Mouse (Mus musculus): ENCODE results near the gene Nos1ap. TPM values are rescaled to one million over a fixed set of nuclear protein-coding genes. Genes with fewer than 3 reads are reported as not detected.
A peak's percentile ranks its signal among the peaks of the same experiment; 100 is the strongest.

The Nos1ap gene
- total RNA-seq, 2 experiments from 2014 or later = 190 to 195 TPM

GRCm38 (mm10) chr1:170554235-170554938 lies 35.3 kb downstream of the Nos1ap start:
- DNase-seq (ENCODE audit: low spot score in 2 of 2) = no peak
- intact Hi-C loops (cut with DNase I) = no loop called here

- intact Hi-C loops (cut with DNase I) = no loop called here
- no peak for DNase-seq (ENCODE audit: low spot score in 2 of 2)
Measured at GRCm38 (mm10) chr1:170550649-170551440, 38.8 kb downstream of the Nos1ap start.

GRCm38 (mm10) chr1:170549059-170549458 lies 40.6 kb downstream of the Nos1ap start:
- intact Hi-C loops (cut with DNase I) = no loop called here
- no peak for DNase-seq (ENCODE audit: low spot score in 2 of 2)

- peak; percentile 38 to 39 for DNase-seq (ENCODE audit: low spot score in 2 of 2)
Measured at GRCm38 (mm10) chr1:170548192-170548795, 41.4 kb downstream of the Nos1ap start.

GRCm38 (mm10) chr1:170546297-170546696 lies 43.4 kb downstream of the Nos1ap start:
- intact Hi-C loops (cut with DNase I) = no loop called here
- no peak for DNase-seq (ENCODE audit: low spot score in 2 of 2)

More at GRCm38 (mm10) chr1:170548192-170548795, 41.4 kb downstream of the Nos1ap start:
- intact Hi-C loops (cut with DNase I) = no loop called here

GRCm38 (mm10) chr1:170545286-170545685 lies 44.4 kb downstream of the Nos1ap start:
- DNase-seq (ENCODE audit: low spot score in 2 of 2) = no peak
- intact Hi-C loops (cut with DNase I) = no loop called here

- no peak for DNase-seq (ENCODE audit: low spot score in 2 of 2)
- intact Hi-C loops (cut with DNase I) = no loop called here
Measured at GRCm38 (mm10) chr1:170539507-170539906, 50.2 kb downstream of the Nos1ap start.

- no peak for DNase-seq (ENCODE audit: low spot score in 2 of 2)
- intact Hi-C loops (cut with DNase I) = no loop called here
Measured at GRCm38 (mm10) chr1:170538481-170539061, 51.1 kb downstream of the Nos1ap start.

- no peak for DNase-seq (ENCODE audit: low spot score in 2 of 2)
- intact Hi-C loops (cut with DNase I) = no loop called here
Measured at GRCm38 (mm10) chr1:170536344-170536743, 53.3 kb downstream of the Nos1ap start.

- intact Hi-C loops (cut with DNase I) = no loop called here
- DNase-seq (ENCODE audit: low spot score in 2 of 2) = no peak
Measured at GRCm38 (mm10) chr1:170535221-170535620, 54.4 kb downstream of the Nos1ap start.

- intact Hi-C loops (cut with DNase I) = no loop called here
- DNase-seq (ENCODE audit: low spot score in 2 of 2) = no peak
Measured at GRCm38 (mm10) chr1:170531286-170531685, 58.4 kb downstream of the Nos1ap start.

- intact Hi-C loops (cut with DNase I) = no loop called here
- DNase-seq (ENCODE audit: low spot score in 2 of 2) = no peak
Measured at GRCm38 (mm10) chr1:170530456-170530855, 59.2 kb downstream of the Nos1ap start.

- intact Hi-C loops (cut with DNase I) = no loop called here
- DNase-seq (ENCODE audit: low spot score in 2 of 2) = no peak
Measured at GRCm38 (mm10) chr1:170522891-170523290, 66.8 kb downstream of the Nos1ap start.

- no peak for DNase-seq (ENCODE audit: low spot score in 2 of 2)
- intact Hi-C loops (cut with DNase I) = no loop called here
Measured at GRCm38 (mm10) chr1:170521520-170522205, 68.0 kb downstream of the Nos1ap start.

- intact Hi-C loops (cut with DNase I) = no loop called here
- DNase-seq (ENCODE audit: low spot score in 2 of 2) = no peak
Measured at GRCm38 (mm10) chr1:170520206-170520605, 69.5 kb downstream of the Nos1ap start.

- DNase-seq (ENCODE audit: low spot score in 2 of 2) = peak; percentile 36 to 38
- intact Hi-C loops (cut with DNase I) = loop anchor here (5.0 kb wide), 1 partner anchor 227 kb away; no protein-coding TSS in a partner anchor
Measured at GRCm38 (mm10) chr1:170519631-170520030, 70.0 kb downstream of the Nos1ap start.

- no peak for DNase-seq (ENCODE audit: low spot score in 2 of 2)
- intact Hi-C loops (cut with DNase I) = loop anchor here (5.0 kb wide), 1 partner anchor 224 kb away; no protein-coding TSS in a partner anchor
Measured at GRCm38 (mm10) chr1:170516182-170516581, 73.5 kb downstream of the Nos1ap start.

GRCm38 (mm10) chr1:170515455-170515854 lies 74.2 kb downstream of the Nos1ap start:
- DNase-seq (ENCODE audit: low spot score in 2 of 2) = no peak
- intact Hi-C loops (cut with DNase I) = loop anchor here (5.0 kb wide), 1 partner anchor 223 kb away; no protein-coding TSS in a partner anchor

GRCm38 (mm10) chr1:170514226-170514625 lies 75.4 kb downstream of the Nos1ap start:
- intact Hi-C loops (cut with DNase I) = no loop called here
- no peak for DNase-seq (ENCODE audit: low spot score in 2 of 2)

Data from left cerebral cortex, postnatal 36 days (tissue).